Mouse (Mus musculus): Measurements from ENCODE around the gene Nepro. TPM values are rescaled to one million over a fixed set of nuclear protein-coding genes. Genes with fewer than 3 reads are reported as not detected.

Nepro gene
- polyA plus RNA-seq, 1 experiment = 32.1 TPM

- no peak for TF ChIP-seq POLR2A (IDR thresholded peaks at IDR 0.05; ENCODE audit: insufficient read depth, low read length)
- no peak for TF ChIP-seq CTCF (IDR thresholded peaks at IDR 0.05; ENCODE audit: low read depth, low read length)
- TF ChIP-seq EP300 (IDR thresholded peaks at IDR 0.05; ENCODE audit: insufficient read depth, low read depth, low read length) = no peak
- Histone ChIP-seq H3K4me3 (ENCODE audit: low read depth, low read length) (no peak overlapping the region), H3K9ac (ENCODE audit: low read depth, poor library complexity, severe bottlenecking) (no peak overlapping the region), H3K4me1 (ENCODE audit: control insufficient read depth, insufficient read depth, low read length) (peaks cover 2% of the 10 kb centered on the region), H3K27me3 (ENCODE audit: control insufficient read depth, insufficient read depth, low read length, poor library complexity, severe bottlenecking) (no peaks in the 10 kb centered on the region), H3K9me3 (replicated peaks; ENCODE audit: control insufficient read depth, insufficient read depth, low read length, poor library complexity, severe bottlenecking) (no peaks in the 10 kb centered on the region), H3K27ac (ENCODE audit: insufficient read depth, low read length) (no peak overlapping the region; the same call in 1 of the 2 replicates), H3K36me3 (ENCODE audit: control insufficient read depth, insufficient read depth, low read length, poor library complexity, severe bottlenecking) (peaks cover 11% of the 10 kb centered on the region)
Measured at GRCm38 (mm10) chr16:44716305-44717140, 7.6 kb upstream of the Nepro start.

GRCm38 (mm10) chr16:44717141-44717634 is 6.9 kb upstream of the Nepro start:
- H3K27me3 ChIP-seq (ENCODE audit: control insufficient read depth, insufficient read depth, low read length, poor library complexity, severe bottlenecking) = no peaks in the 10 kb centered on the region
- H3K36me3 ChIP-seq (ENCODE audit: control insufficient read depth, insufficient read depth, low read length, poor library complexity, severe bottlenecking) = peaks cover 11% of the 10 kb centered on the region
- H3K9ac ChIP-seq (ENCODE audit: low read depth, poor library complexity, severe bottlenecking) = no peak overlapping the region
- peaks cover 2% of the 10 kb centered on the region for H3K4me1 ChIP-seq (ENCODE audit: control insufficient read depth, insufficient read depth, low read length)
- H3K4me3 ChIP-seq (ENCODE audit: low read depth, low read length) = no peak overlapping the region
- no peak overlapping the region; the same call in none of the 2 replicates for H3K27ac ChIP-seq (ENCODE audit: insufficient read depth, low read length)
- TF ChIP-seq EP300 (IDR thresholded peaks at IDR 0.05; ENCODE audit: insufficient read depth, low read depth, low read length) (no peak), POLR2A (IDR thresholded peaks at IDR 0.05; ENCODE audit: insufficient read depth, low read length) (no peak), CTCF (IDR thresholded peaks at IDR 0.05; ENCODE audit: low read depth, low read length) (no peak)
- no peaks in the 10 kb centered on the region for H3K9me3 ChIP-seq (replicated peaks; ENCODE audit: control insufficient read depth, insufficient read depth, low read length, poor library complexity, severe bottlenecking)

- TF ChIP-seq POLR2A (IDR thresholded peaks at IDR 0.05; ENCODE audit: insufficient read depth, low read length) (no peak), CTCF (IDR thresholded peaks at IDR 0.05; ENCODE audit: low read depth, low read length) (no peak), EP300 (IDR thresholded peaks at IDR 0.05; ENCODE audit: insufficient read depth, low read depth, low read length) (no peak)
- Histone ChIP-seq H3K9ac (ENCODE audit: low read depth, poor library complexity, severe bottlenecking) (no peak overlapping the region), H3K36me3 (ENCODE audit: control insufficient read depth, insufficient read depth, low read length, poor library complexity, severe bottlenecking) (peaks cover 11% of the 10 kb centered on the region), H3K27me3 (ENCODE audit: control insufficient read depth, insufficient read depth, low read length, poor library complexity, severe bottlenecking) (no peaks in the 10 kb centered on the region), H3K4me3 (ENCODE audit: low read depth, low read length) (no peak overlapping the region), H3K27ac (ENCODE audit: insufficient read depth, low read length) (no peak overlapping the region), H3K4me1 (ENCODE audit: control insufficient read depth, insufficient read depth, low read length) (peaks cover 3% of the 10 kb centered on the region), H3K9me3 (replicated peaks; ENCODE audit: control insufficient read depth, insufficient read depth, low read length, poor library complexity, severe bottlenecking) (no peaks in the 10 kb centered on the region)
Measured at GRCm38 (mm10) chr16:44717838-44718237, 6.3 kb upstream of the Nepro start.

- H3K4me3 ChIP-seq (ENCODE audit: low read depth, low read length) = no peak overlapping the region
- TF ChIP-seq CTCF (IDR thresholded peaks at IDR 0.05; ENCODE audit: low read depth, low read length) (no peak), POLR2A (IDR thresholded peaks at IDR 0.05; ENCODE audit: insufficient read depth, low read length) (no peak), EP300 (IDR thresholded peaks at IDR 0.05; ENCODE audit: insufficient read depth, low read depth, low read length) (no peak)
- peaks cover 11% of the 10 kb centered on the region for H3K36me3 ChIP-seq (ENCODE audit: control insufficient read depth, insufficient read depth, low read length, poor library complexity, severe bottlenecking)
- H3K9ac ChIP-seq (ENCODE audit: low read depth, poor library complexity, severe bottlenecking) = no peak overlapping the region
- H3K9me3 ChIP-seq (replicated peaks; ENCODE audit: control insufficient read depth, insufficient read depth, low read length, poor library complexity, severe bottlenecking) = no peaks in the 10 kb centered on the region
- peaks cover 4% of the 10 kb centered on the region for H3K4me1 ChIP-seq (ENCODE audit: control insufficient read depth, insufficient read depth, low read length)
- H3K27ac ChIP-seq (ENCODE audit: insufficient read depth, low read length) = no peak overlapping the region
- H3K27me3 ChIP-seq (ENCODE audit: control insufficient read depth, insufficient read depth, low read length, poor library complexity, severe bottlenecking) = no peaks in the 10 kb centered on the region
Measured at GRCm38 (mm10) chr16:44719349-44719748, 4.8 kb upstream of the Nepro start.

GRCm38 (mm10) chr16:44720518-44720917 is 3.6 kb upstream of the Nepro start:
- Histone ChIP-seq H3K9me3 (replicated peaks; ENCODE audit: control insufficient read depth, insufficient read depth, low read length, poor library complexity, severe bottlenecking) (no peaks in the 10 kb centered on the region), H3K27ac (ENCODE audit: insufficient read depth, low read length) (no peak overlapping the region), H3K27me3 (ENCODE audit: control insufficient read depth, insufficient read depth, low read length, poor library complexity, severe bottlenecking) (no peaks in the 10 kb centered on the region), H3K4me1 (ENCODE audit: control insufficient read depth, insufficient read depth, low read length) (peaks cover 4% of the 10 kb centered on the region), H3K4me3 (ENCODE audit: low read depth, low read length) (no peak overlapping the region), H3K36me3 (ENCODE audit: control insufficient read depth, insufficient read depth, low read length, poor library complexity, severe bottlenecking) (peaks cover 11% of the 10 kb centered on the region), H3K9ac (ENCODE audit: low read depth, poor library complexity, severe bottlenecking) (no peak overlapping the region)
- TF ChIP-seq EP300 (IDR thresholded peaks at IDR 0.05; ENCODE audit: insufficient read depth, low read depth, low read length) (no peak), CTCF (IDR thresholded peaks at IDR 0.05; ENCODE audit: low read depth, low read length) (no peak), POLR2A (IDR thresholded peaks at IDR 0.05; ENCODE audit: insufficient read depth, low read length) (no peak)

GRCm38 (mm10) chr16:44722666-44723065 is 1.4 kb upstream of the Nepro start:
- Histone ChIP-seq H3K9me3 (replicated peaks; ENCODE audit: control insufficient read depth, insufficient read depth, low read length, poor library complexity, severe bottlenecking) (no peaks in the 10 kb centered on the region), H3K27ac (ENCODE audit: insufficient read depth, low read length) (no peak overlapping the region), H3K4me3 (ENCODE audit: low read depth, low read length) (no peak overlapping the region), H3K36me3 (ENCODE audit: control insufficient read depth, insufficient read depth, low read length, poor library complexity, severe bottlenecking) (peaks cover 20% of the 10 kb centered on the region), H3K4me1 (ENCODE audit: control insufficient read depth, insufficient read depth, low read length) (peaks cover 2% of the 10 kb centered on the region), H3K27me3 (ENCODE audit: control insufficient read depth, insufficient read depth, low read length, poor library complexity, severe bottlenecking) (no peaks in the 10 kb centered on the region), H3K9ac (ENCODE audit: low read depth, poor library complexity, severe bottlenecking) (no peak overlapping the region)
- TF ChIP-seq POLR2A (IDR thresholded peaks at IDR 0.05; ENCODE audit: insufficient read depth, low read length) (no peak), EP300 (IDR thresholded peaks at IDR 0.05; ENCODE audit: insufficient read depth, low read depth, low read length) (no peak), CTCF (IDR thresholded peaks at IDR 0.05; ENCODE audit: low read depth, low read length) (no peak)
